Mouse (Mus musculus) T-helper 2 cell (primary cell): ENCODE measurements around the gene Sbp.

ENCODE experiments used
- in situ Hi-C: fragments of 300-600 bp; cut with MboI, MseI; formaldehyde crosslinking; loops from one replicate; pipeline ENCODE4 v1.15.1; 2025; ENCODE audit warnings: high pct_unique_total_duplicates

The Sbp gene

GRCm38 (mm10) chr17:23989802-23990201 lies 48.3 kb downstream of the Sbp start:
- in situ Hi-C loops = no loop called here

DNA sequence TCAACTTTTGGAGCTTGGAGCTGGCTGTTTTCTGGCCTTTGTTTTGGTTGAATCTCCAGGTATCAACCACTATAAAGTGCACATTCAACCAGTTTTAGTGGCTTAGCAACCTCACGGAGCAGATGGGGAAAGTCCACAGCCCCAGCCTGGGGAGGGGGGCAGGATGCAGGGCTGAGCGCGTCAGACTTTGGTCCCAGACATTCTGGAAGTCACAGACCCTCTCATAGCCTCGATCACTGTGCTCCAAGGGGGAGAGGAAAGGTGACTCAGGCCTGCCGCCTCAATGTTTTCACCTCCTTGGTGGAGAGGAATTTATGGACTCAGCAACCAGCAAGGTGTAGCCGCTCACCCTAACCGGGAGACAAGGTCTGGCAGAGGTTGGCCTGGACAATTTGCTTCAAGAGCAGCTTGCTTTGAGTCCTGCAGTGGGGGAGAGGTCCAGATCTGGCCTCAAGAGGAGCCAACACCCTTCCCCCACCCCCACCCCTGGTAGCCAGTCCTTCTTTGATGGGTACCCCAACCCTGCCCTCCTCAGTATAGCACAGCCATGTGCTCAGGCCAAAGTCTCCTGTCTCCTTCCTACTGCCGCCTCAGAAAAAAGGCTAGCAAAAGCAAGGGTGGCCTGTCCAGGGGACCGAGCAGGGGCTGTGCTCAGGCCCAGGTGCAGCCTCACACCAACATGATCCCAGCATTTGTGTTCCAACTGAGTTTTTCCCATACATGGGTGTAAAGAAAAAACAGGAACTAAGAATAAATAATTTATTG lies 51.5 kb downstream of the Sbp start:
- in situ Hi-C loops = no loop called here

DNA sequence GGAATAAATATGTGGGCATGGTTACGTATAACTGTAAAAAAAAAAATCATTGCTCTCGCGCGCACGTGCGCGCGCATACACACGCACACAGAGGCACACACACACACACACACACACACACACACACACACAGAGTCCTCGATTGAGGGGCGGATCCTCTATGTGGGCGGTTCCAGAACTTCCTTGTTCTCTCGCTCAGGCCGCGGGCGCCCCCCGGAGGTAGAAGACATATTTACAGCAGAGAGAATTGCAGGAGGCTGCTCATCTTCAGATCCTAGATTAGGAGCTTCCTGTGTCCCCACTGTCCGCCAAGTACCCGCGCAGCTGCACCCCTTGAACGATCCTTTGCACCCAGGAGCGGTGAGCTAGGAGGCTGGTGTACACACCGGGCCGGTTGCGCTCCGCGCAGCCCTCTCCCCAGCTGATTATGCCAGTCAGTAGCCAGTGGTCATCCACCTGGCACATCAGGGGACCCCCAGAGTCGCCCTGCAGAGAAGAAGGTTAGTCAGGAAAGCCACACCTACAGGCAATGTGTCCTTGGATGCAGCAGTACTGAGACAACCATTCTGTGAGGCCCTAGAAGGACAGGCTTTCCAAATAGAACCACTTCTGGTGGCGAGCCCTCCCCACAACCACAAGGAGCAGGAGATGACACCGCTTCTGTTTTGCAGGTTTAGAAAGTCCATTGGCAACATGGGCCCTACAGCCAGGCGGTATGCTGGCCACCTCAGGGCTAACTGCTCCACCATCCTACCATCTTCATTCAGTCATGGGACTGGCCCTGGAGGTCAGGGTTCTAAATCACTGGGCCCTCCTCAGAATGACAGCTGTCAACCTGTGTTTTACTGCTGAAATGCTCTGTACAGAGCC lies 52.3 kb downstream of the Sbp start:
- in situ Hi-C loops = no loop called here

DNA sequence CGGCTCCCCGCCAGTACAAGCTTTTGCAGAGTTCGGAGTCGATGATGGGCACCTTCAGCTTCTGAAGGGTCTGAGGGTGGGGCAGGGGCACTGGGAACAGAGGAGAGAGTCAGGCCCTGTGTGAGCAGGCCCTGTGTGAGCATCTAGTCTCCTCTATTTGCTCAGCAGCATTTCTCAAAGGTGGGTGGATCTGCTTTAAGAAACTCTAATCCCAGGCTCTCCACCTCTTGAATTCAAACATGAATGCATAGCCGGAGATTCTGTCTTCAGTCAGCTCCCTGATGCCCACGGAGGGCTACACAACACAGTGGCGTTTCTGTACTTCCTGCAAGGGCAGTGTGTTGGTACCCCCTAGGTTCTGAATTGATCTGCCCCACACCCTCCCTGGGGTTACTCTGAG lies 53.2 kb downstream of the Sbp start:
- in situ Hi-C loops = no loop called here
